Mouse (Mus musculus) limb, embryonic 10.5 days (tissue): ENCODE results near the gene Nr6a1. TPM values are rescaled to one million over a fixed set of nuclear protein-coding genes. Genes with fewer than 3 reads are reported as not detected.

Source experiments
- DNase-seq: peaks from one replicate; pipeline ENCODE4 v3.0.0-alpha.2; 2017; ENCODE audit warnings: low spot score
- H3K27ac ChIP-seq: fragments of 300-500 bp; sonication (generic); 2 replicates; pipeline ENCODE4 v1.5.1; 2016; ENCODE audit warnings: mild to moderate bottlenecking
- H3K27me3 ChIP-seq: fragments of 300-500 bp; sonication (generic); 2 replicates; pipeline ENCODE4 v1.6.1; 2016; ENCODE audit warnings: low read depth, mild to moderate bottlenecking; ENCODE audit not compliant: poor library complexity, severe bottlenecking
- H3K36me3 ChIP-seq: fragments of 300-500 bp; sonication (generic); 2 replicates; pipeline ENCODE4 v1.6.1; 2016; ENCODE audit warnings: mild to moderate bottlenecking, moderate library complexity
- H3K4me1 ChIP-seq: fragments of 300-500 bp; sonication (generic); 2 replicates; pipeline ENCODE4 v1.6.1; 2016
- H3K4me3 ChIP-seq: fragments of 300-500 bp; sonication (generic); 2 replicates; pipeline ENCODE4 v1.5.1; 2016; ENCODE audit warnings: mild to moderate bottlenecking, moderate library complexity
- H3K9me3 ChIP-seq: fragments of 300-500 bp; sonication (generic); replicated peaks from 2 replicates; pipeline ENCODE4 v1.6.1; 2016; ENCODE audit warnings: mild to moderate bottlenecking
- WGBS: fragments of 180-500 bp; shearing (Covaris S2); methylation state at CpG from one replicate; pipeline ENCODE4 v1.1.7; 2016; 5-methylcytosine and 5-hydroxymethylcytosine counted together
- microRNA-seq: library from miRNA; unstranded; fragments of <30 nt; microRNA quantifications from one replicate; pipeline ENCODE4, GENCODE M21; 2017
- polyA plus RNA-seq: library from polyadenylated mRNA; unstranded; fragments of >200 nt; fragmentation: Nextera tagmentation; extraction: Ambion mirVana; gene quantifications from 2 replicates; pipeline ENCODE4 v1.2.1, GENCODE M21; 2016

The Nr6a1 gene
- polyA plus RNA-seq, 1 experiment from 2014 or later, result 1.9 TPM

DNA sequence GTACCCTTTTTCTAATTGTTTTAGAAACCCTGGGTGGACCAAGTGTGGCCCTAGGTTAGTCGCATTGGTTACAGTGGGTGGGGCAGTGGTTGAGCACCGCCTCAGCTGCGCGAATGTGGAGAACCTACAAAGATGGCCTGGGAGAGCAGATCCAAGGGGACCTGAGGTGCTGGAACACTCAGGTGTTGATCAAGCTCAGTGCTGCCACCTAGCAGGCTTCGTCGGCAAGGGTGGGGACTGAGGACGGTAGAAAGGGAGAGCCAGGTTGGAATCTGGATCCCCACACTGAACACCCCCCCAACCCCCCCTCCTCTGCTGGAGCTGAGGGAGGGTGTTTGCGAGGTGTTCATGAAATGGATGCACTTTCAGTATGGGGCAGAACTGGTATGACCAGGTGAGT lies 235.9 kb downstream of the Nr6a1 start:
- 12% methylated on average over 8 of the region's 8 CpGs for WGBS
- no peaks in the 10 kb centered on the region for H3K9me3 ChIP-seq
- H3K4me1 ChIP-seq, result peaks cover 13% of the 10 kb centered on the region
- peak; percentile 62 for DNase-seq
- H3K36me3 ChIP-seq, result no peaks in the 10 kb centered on the region
- H3K27me3 ChIP-seq, result peaks cover 86% of the 10 kb centered on the region
- no peak overlapping the region for H3K27ac ChIP-seq
- H3K4me3 ChIP-seq, result no peak overlapping the region

GRCm38 (mm10) chr2:38689881-38690280 lies 237.6 kb downstream of the Nr6a1 start:
- H3K36me3 ChIP-seq, result no peaks in the 10 kb centered on the region
- no peak overlapping the region for H3K4me3 ChIP-seq
- WGBS, result 70% methylated on average over 1 of the region's 1 CpGs
- peaks cover 13% of the 10 kb centered on the region for H3K4me1 ChIP-seq
- H3K27me3 ChIP-seq, result peaks cover 70% of the 10 kb centered on the region
- H3K9me3 ChIP-seq, result no peaks in the 10 kb centered on the region
- no peak overlapping the region for H3K27ac ChIP-seq
- no peak for DNase-seq

GRCm38 (mm10) chr2:38688791-38689520 lies 238.5 kb downstream of the Nr6a1 start:
- H3K4me1 ChIP-seq, result peaks cover 13% of the 10 kb centered on the region
- no peaks in the 10 kb centered on the region for H3K36me3 ChIP-seq
- peak; percentile 88 for DNase-seq
- H3K4me3 ChIP-seq, result peak overlapping the region; percentile 53
- WGBS, result 5% methylated on average over 29 of the region's 29 CpGs
- H3K27me3 ChIP-seq, result peaks cover 63% of the 10 kb centered on the region
- peak overlapping the region; percentile 83 for H3K27ac ChIP-seq
- H3K9me3 ChIP-seq, result no peaks in the 10 kb centered on the region

- no peak overlapping the region for H3K4me3 ChIP-seq
Observed at GRCm38 (mm10) chr2:38685746-38686145, 241.7 kb downstream of the Nr6a1 start.

GRCm38 (mm10) chr2:38683083-38683482 lies 244.4 kb downstream of the Nr6a1 start:
- H3K9me3 ChIP-seq, result no peaks in the 10 kb centered on the region
- peaks cover 19% of the 10 kb centered on the region for H3K27me3 ChIP-seq
- DNase-seq, result no peak
- WGBS, result 79% methylated on average over 5 of the region's 5 CpGs
- no peak overlapping the region for H3K27ac ChIP-seq
- H3K36me3 ChIP-seq, result no peaks in the 10 kb centered on the region
- no peaks in the 10 kb centered on the region; the same call in 1 of the 2 replicates for H3K4me1 ChIP-seq
- no peak overlapping the region for H3K4me3 ChIP-seq

More at GRCm38 (mm10) chr2:38685746-38686145, 241.7 kb downstream of the Nr6a1 start:
- Histone ChIP-seq H3K4me1 (peaks cover 13% of the 10 kb centered on the region), H3K9me3 (no peaks in the 10 kb centered on the region), H3K27ac (no peak overlapping the region), H3K27me3 (peaks cover 42% of the 10 kb centered on the region), H3K36me3 (no peaks in the 10 kb centered on the region)
- WGBS, result 77% methylated on average over 3 of the region's 3 CpGs
- no peak for DNase-seq

DNA sequence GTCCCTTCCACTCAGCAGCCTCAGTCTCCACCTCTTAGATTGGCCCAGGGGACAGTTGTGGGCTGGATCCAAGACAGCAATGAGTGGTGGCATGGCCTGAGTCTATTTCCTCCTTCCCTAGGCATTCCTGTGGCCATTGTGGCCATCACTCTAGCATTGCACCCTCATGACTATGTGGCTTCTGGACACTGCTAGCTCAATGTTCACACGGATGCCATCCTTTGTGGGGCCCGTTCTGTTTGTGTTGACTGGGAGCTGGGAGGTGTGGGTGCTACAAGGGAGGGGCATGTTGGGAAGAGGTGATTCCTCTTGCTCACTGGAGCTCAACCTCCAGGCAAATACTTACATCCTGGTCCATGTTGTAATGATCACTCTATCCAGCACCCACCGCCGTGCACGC lies 245.3 kb downstream of the Nr6a1 start:
- Histone ChIP-seq H3K36me3 (no peaks in the 10 kb centered on the region), H3K27me3 (peaks cover 10% of the 10 kb centered on the region), H3K27ac (no peak overlapping the region), H3K4me3 (no peak overlapping the region), H3K9me3 (no peaks in the 10 kb centered on the region), H3K4me1 (no peaks in the 10 kb centered on the region; the same call in 1 of the 2 replicates)
- DNase-seq, result no peak
- 94% methylated on average over 5 of the region's 5 CpGs for WGBS

GRCm38 (mm10) chr2:38678947-38679346 lies 248.5 kb downstream of the Nr6a1 start:
- H3K27me3 ChIP-seq, result 0 out of 2 replicates have a peak, but pooled peaks cover 9% of the 10 kb centered on the region
- H3K27ac ChIP-seq, result no peak overlapping the region
- no peaks in the 10 kb centered on the region for H3K9me3 ChIP-seq
- no peaks in the 10 kb centered on the region for H3K36me3 ChIP-seq
- H3K4me1 ChIP-seq, result no peaks in the 10 kb centered on the region
- H3K4me3 ChIP-seq, result no peak overlapping the region
- DNase-seq, result no peak

- Histone ChIP-seq H3K27me3 (peaks cover 32% of the 10 kb centered on the region; the same call in 1 of the 2 replicates), H3K27ac (no peak overlapping the region), H3K4me3 (no peak overlapping the region), H3K9me3 (no peaks in the 10 kb centered on the region), H3K36me3 (no peaks in the 10 kb centered on the region), H3K4me1 (0 out of 2 replicates have a peak, but pooled peaks cover 4% of the 10 kb centered on the region)
- DNase-seq, result no peak
- WGBS, result 64% methylated on average over 9 of the region's 9 CpGs
Observed at GRCm38 (mm10) chr2:38675366-38675969, 252.0 kb downstream of the Nr6a1 start.

Small RNA genes within 50 kb of the gene (microRNA-seq; reads per million reads assigned to microRNA genes)
- gene Mir181a-2, result 598 reads per million, percentile 68 among the genes with 10 or more reads in this experiment
- gene Mir181b-2, result 1,506 reads per million, percentile 80 among the genes with 10 or more reads in this experiment

Other genes with a start within 250 kb of the Nr6a1 start
- gene Nr5a1, start 213.1 kb downstream of the Nr6a1 start, polyA plus RNA-seq, result not detected in 2 replicates
- 1.6 and 2.7 TPM in 2 replicates for gene Olfml2a, start 4.3 kb upstream of the Nr6a1 start, polyA plus RNA-seq
- 1.3 and 1.6 TPM in 2 replicates for gene Wdr38, start 69.8 kb upstream of the Nr6a1 start, polyA plus RNA-seq
- 116 and 129 TPM in 2 replicates for gene Arpc5l, start 77.7 kb upstream of the Nr6a1 start, polyA plus RNA-seq
- 939 and 1,103 TPM in 2 replicates for gene Rpl35, start 77.9 kb upstream of the Nr6a1 start, polyA plus RNA-seq
- gene Golga1, start 137.9 kb upstream of the Nr6a1 start, polyA plus RNA-seq, result 21.0 and 22.0 TPM in 2 replicates